Mouse (Mus musculus) stomach, postnatal 0 days (tissue): Measurements from ENCODE around the gene Hapln1.

Experiments
- CTCF ChIP-seq: IDR thresholded peaks from 2 replicates; pipeline ENCODE4 v1.5.1; 2016; ENCODE audit warnings: antibody characterized with exemption, low read depth, mild to moderate bottlenecking, moderate library complexity
- EP300 ChIP-seq: optimal IDR thresholded peaks from 2 replicates; pipeline ENCODE3; 2016; ENCODE audit warnings: antibody characterized with exemption

GRCm38 (mm10) chr13:89653279-89653678 lies 113.7 kb downstream of the Hapln1 start:
- TF ChIP-seq CTCF (no peak), EP300 (no peak)
